Mouse (Mus musculus) left cerebral cortex, adult 6 months (tissue): Measurements from ENCODE around the gene Etd. TPM values are rescaled to one million over a fixed set of nuclear protein-coding genes. Genes with fewer than 3 reads are reported as not detected.

Experiments
- long read RNA-seq, 2 experiments: library from polyadenylated mRNA; unstranded; transcript quantifications; one replicate each; pipeline ENCODE4 v2.0.0; 2019 to 2020
- polyA plus RNA-seq: library from polyadenylated mRNA; unstranded; fragments of <200 nt; fragmentation: Nextera tagmentation; gene quantifications from 2 replicates; pipeline ENCODE4 v1.2.3, GENCODE M21; 2021

The Etd gene
- not detected in 2 replicates for polyA plus RNA-seq
- long read RNA-seq, experiment 1: 0 reads
- long read RNA-seq, experiment 2: 0 reads

DNA sequence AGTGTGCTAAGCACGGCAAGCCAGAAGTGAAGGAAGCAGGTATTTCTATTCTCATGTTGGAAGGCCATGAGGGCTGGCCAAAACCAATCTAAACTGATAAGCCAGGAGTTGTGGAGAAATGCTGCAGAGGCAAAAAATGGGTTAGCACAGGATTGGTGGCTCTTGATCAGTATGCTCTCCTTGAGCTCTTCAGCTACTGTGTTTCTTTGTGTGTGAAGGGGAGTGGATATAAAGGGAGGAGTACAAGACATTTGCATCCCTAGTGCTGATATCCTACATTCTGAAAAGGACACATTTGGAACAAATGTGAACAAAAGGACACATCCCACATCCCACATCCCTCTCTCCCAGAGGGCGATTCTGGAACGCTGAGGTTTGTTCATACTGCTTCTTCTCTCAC lies at the start of gene Etd:
Gene Etd (plus strand): TSS at position 301 of the 400 bp plus-strand sequence.

Other genes with a start within 250 kb of the Etd start
- not detected in 2 replicates for gene Plac1, start 194.8 kb upstream of the Etd start, polyA plus RNA-seq
- 1.6 and 2.0 TPM in 2 replicates for gene Fam122b, start 165.1 kb upstream of the Etd start, polyA plus RNA-seq
- gene Fam122c, start 161.5 kb upstream of the Etd start, polyA plus RNA-seq: not detected in 2 replicates
- gene Mospd1, start 64.4 kb upstream of the Etd start, polyA plus RNA-seq: 13.0 and 18.4 TPM in 2 replicates
- 326 and 330 TPM in 2 replicates for gene Rtl8c, start 173.1 kb downstream of the Etd start, polyA plus RNA-seq
- 0.34 TPM in 1 of 2 replicates, not detected in the other for gene Gm14597, start 174.1 kb downstream of the Etd start, polyA plus RNA-seq
- 82.4 and 135 TPM in 2 replicates for gene Rtl8a, start 208.8 kb downstream of the Etd start, polyA plus RNA-seq
- 29.4 and 95.4 TPM in 2 replicates for gene Rtl8b, start 235.5 kb downstream of the Etd start, polyA plus RNA-seq